Mouse (Mus musculus): ENCODE data around the gene Ccnd3.
"Not testable (repeated sequence)": the region's sequence is repeated elsewhere in the genome, so short reads cannot be mapped to it uniquely, and the experiment has no call there.

Ccnd3 gene

GRCm38 (mm10) chr17:47479887-47480286 is 25.0 kb upstream of the Ccnd3 start:
- no peak for DNase-seq (ENCODE audit: extremely low spot score, low spot score)

GRCm38 (mm10) chr17:47482401-47482800 is 22.4 kb upstream of the Ccnd3 start:
- peak; percentile 54 for DNase-seq (ENCODE audit: extremely low spot score, low spot score)

GRCm38 (mm10) chr17:47484241-47484921 is 20.5 kb upstream of the Ccnd3 start:
- DNase-seq (ENCODE audit: extremely low spot score, low spot score), result peak; percentile 40

- no peak for DNase-seq (ENCODE audit: extremely low spot score, low spot score)
Observed at GRCm38 (mm10) chr17:47484993-47485392, 19.9 kb upstream of the Ccnd3 start.

- no peak for DNase-seq (ENCODE audit: extremely low spot score, low spot score)
Observed at GRCm38 (mm10) chr17:47485791-47486190, 19.1 kb upstream of the Ccnd3 start.

- no peak for DNase-seq (ENCODE audit: extremely low spot score, low spot score)
Observed at GRCm38 (mm10) chr17:47490791-47491190, 14.1 kb upstream of the Ccnd3 start.

- no peak for DNase-seq (ENCODE audit: extremely low spot score, low spot score)
Observed at GRCm38 (mm10) chr17:47492731-47493130, 12.1 kb upstream of the Ccnd3 start.

GRCm38 (mm10) chr17:47493653-47494052 is 11.2 kb upstream of the Ccnd3 start:
- DNase-seq (ENCODE audit: extremely low spot score, low spot score), result no peak

GRCm38 (mm10) chr17:47494132-47494531 is 10.7 kb upstream of the Ccnd3 start:
- no peak for DNase-seq (ENCODE audit: extremely low spot score, low spot score)

- no peak for DNase-seq (ENCODE audit: extremely low spot score, low spot score)
Observed at GRCm38 (mm10) chr17:47501531-47501930, 3.3 kb upstream of the Ccnd3 start.

- DNase-seq (ENCODE audit: extremely low spot score, low spot score), result peak; percentile 98
Observed at GRCm38 (mm10) chr17:47501946-47502706, 2.7 kb upstream of the Ccnd3 start, which contains the start of gene Taf8. TSS of gene Taf8 (minus strand) at chr17:47502292.

- DNase-seq (ENCODE audit: extremely low spot score, low spot score), result not testable (repeated sequence)
Observed at GRCm38 (mm10) chr17:47502707-47503045, 2.2 kb upstream of the Ccnd3 start.

GRCm38 (mm10) chr17:47503689-47504088 is 1.2 kb upstream of the Ccnd3 start:
- DNase-seq (ENCODE audit: extremely low spot score, low spot score), result no peak

GRCm38 (mm10) chr17:47504228-47504627 is 623 bp upstream of the Ccnd3 start:
- no peak for DNase-seq (ENCODE audit: extremely low spot score, low spot score)

GRCm38 (mm10) chr17:47505566-47505965 is 715 bp downstream of the Ccnd3 start:
- no peak for DNase-seq (ENCODE audit: extremely low spot score, low spot score)

- DNase-seq (ENCODE audit: extremely low spot score, low spot score), result no peak
Observed at GRCm38 (mm10) chr17:47506042-47506441, 1.2 kb downstream of the Ccnd3 start.

- DNase-seq (ENCODE audit: extremely low spot score, low spot score), result no peak
Observed at GRCm38 (mm10) chr17:47506697-47507096, 1.8 kb downstream of the Ccnd3 start.

- no peak for DNase-seq (ENCODE audit: extremely low spot score, low spot score)
Observed at GRCm38 (mm10) chr17:47507523-47507922, 2.7 kb downstream of the Ccnd3 start.

- DNase-seq (ENCODE audit: extremely low spot score, low spot score), result no peak
Observed at GRCm38 (mm10) chr17:47508012-47508608, 3.3 kb downstream of the Ccnd3 start.

- no peak for DNase-seq (ENCODE audit: extremely low spot score, low spot score)
Observed at GRCm38 (mm10) chr17:47509031-47509705, 4.3 kb downstream of the Ccnd3 start.

GRCm38 (mm10) chr17:47511111-47512020 is 6.5 kb downstream of the Ccnd3 start:
- DNase-seq (ENCODE audit: extremely low spot score, low spot score), result peak; percentile 97
